Mouse (Mus musculus) lung, postnatal 0 days (tissue): ENCODE results near the gene Ccdc134.

Source experiments
- CTCF ChIP-seq: IDR thresholded peaks from 2 replicates; pipeline ENCODE4 v1.5.1; 2016; ENCODE audit warnings: antibody characterized with exemption, mild to moderate bottlenecking
- EP300 ChIP-seq: IDR thresholded peaks from 2 replicates; pipeline ENCODE4 v1.6.1; 2016; ENCODE audit warnings: antibody characterized with exemption, mild to moderate bottlenecking, control low read depth

GRCm38 (mm10) chr15:82186931-82187330 is 59.2 kb downstream of the Ccdc134 start:
- TF ChIP-seq EP300: no peak
- TF ChIP-seq CTCF: no peak
